Comparison of ENCODE assay signal across 13 mouse cellular contexts in genomic region chr2:119379455-119379854, GRCm38 (mm10). TPM values are rescaled to one million over a fixed set of nuclear protein-coding genes. Genes with fewer than 3 reads are reported as not detected.
"Had no signal": no experiment of that assay in that cellular context is flagged by ENCODE, and none has a peak within 500 bp of the region (broad histone marks: within the 10 kb centered on the region; RNA-seq: fewer than 3 reads in every experiment).

No protein-coding gene starts in this region.

- DNase-seq: gastrocnemius, adult 2 months; gastrocnemius, postnatal 10 days; gastrocnemius, postnatal 25 days; heart, postnatal 10 days; heart, postnatal 4 days; kidney, adult 18-20 months; kidney, adult 8-10 months; kidney, postnatal 10 days; kidney, postnatal 25 days; kidney, postnatal 4 days; liver; liver, embryonic 13.5 days had no signal

RNA-seq across cellular contexts. Expression of gene Chac1, which starts 28.4 kb away (rescaled TPM):
- total RNA-seq: granulocyte monocyte progenitor cell, adult 5-6 weeks had no signal

RNA-seq across cellular contexts. Expression of gene Dll4, which starts 53.9 kb away (rescaled TPM):
- total RNA-seq: granulocyte monocyte progenitor cell, adult 5-6 weeks had no signal
